Mouse (Mus musculus): ENCODE measurements around the gene Gm49776. TPM values are rescaled to one million over a fixed set of nuclear protein-coding genes. Genes with fewer than 3 reads are reported as not detected.

Gm49776 gene
- polyA plus RNA-seq, 1 experiment from 2014 or later: 2.5 TPM

DNA sequence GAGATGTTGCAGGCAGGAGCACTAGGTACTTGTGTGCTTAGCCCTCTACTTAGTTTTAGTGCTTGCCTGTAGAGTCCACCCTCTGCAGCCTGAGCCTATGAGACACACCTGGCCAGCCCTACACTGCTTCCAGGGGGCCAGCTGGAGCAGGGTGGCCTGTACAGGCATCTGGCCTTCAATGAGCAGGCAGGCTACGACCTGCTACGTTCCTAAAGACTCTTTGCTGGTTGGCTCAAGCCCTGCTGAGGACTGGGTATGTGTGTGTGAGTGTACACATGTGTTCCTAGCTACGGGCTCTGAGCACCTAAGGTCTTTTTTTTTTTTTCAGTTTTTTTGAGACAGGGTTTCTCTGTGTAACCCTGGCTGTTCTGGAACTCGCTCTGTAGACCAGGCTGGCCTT is 26.7 kb downstream of the Gm49776 start:
- WGBS: 98% methylated on average over 4 of the region's 4 CpGs
- H3K9me3 ChIP-seq (replicated peaks): no peaks in the 10 kb centered on the region
- peaks cover 23% of the 10 kb centered on the region for H3K36me3 ChIP-seq (ENCODE audit: poor library complexity, severe bottlenecking)
- H3K4me2 ChIP-seq: no peak overlapping the region
- no peak overlapping the region for H3K9ac ChIP-seq
- peaks cover 46% of the 10 kb centered on the region for H3K4me1 ChIP-seq
- no peak for ATAC-seq
- no peaks in the 10 kb centered on the region for H3K27me3 ChIP-seq
- H3K4me3 ChIP-seq: no peak overlapping the region
- H3K27ac ChIP-seq: no peak overlapping the region

DNA sequence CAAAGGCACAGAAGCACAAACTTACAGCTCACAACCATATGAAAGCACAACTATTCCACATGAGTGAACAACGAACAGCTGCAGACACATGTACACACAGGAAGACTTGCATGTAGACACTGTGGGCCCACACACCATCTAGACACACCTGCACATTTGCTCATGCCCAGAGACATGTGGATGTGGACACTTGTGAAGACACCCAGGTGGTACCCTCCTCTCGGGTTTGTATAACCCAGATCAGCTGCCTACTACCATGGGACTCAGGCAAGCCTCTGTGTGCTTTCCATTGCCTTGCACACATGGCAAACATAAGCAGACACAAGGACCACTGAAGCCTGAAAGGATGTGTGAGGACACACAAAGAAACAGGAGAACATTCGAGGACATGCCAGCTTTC is 27.1 kb downstream of the Gm49776 start:
- peaks cover 42% of the 10 kb centered on the region for H3K4me1 ChIP-seq
- H3K27me3 ChIP-seq: no peaks in the 10 kb centered on the region
- no peak overlapping the region for H3K4me2 ChIP-seq
- no peak overlapping the region for H3K9ac ChIP-seq
- no peak overlapping the region for H3K4me3 ChIP-seq
- no peaks in the 10 kb centered on the region for H3K9me3 ChIP-seq (replicated peaks)
- H3K27ac ChIP-seq: no peak overlapping the region
- ATAC-seq: no peak
- WGBS: 80% methylated on average over 3 of the region's 3 CpGs
- peaks cover 27% of the 10 kb centered on the region for H3K36me3 ChIP-seq (ENCODE audit: poor library complexity, severe bottlenecking)

DNA sequence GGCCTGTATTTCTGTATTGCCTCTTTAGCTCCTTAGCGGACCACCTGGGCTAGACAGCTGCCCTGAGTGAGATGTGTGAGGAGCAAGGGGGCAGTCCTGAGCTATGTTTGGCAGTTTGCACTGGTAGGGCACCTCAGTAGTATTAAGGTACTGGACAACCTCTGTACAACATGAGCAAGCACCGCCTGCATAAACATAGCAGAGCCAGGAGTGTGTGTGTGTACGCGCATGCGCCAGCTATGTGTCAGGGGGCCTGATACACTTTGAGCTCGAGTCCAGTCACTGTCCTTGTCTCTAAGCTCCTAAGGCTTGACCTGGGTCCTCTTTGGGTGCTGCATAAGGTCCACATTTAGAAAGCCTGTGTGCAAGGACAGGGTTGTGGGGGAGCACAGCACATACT is 27.5 kb downstream of the Gm49776 start:
- no peaks in the 10 kb centered on the region for H3K9me3 ChIP-seq (replicated peaks)

DNA sequence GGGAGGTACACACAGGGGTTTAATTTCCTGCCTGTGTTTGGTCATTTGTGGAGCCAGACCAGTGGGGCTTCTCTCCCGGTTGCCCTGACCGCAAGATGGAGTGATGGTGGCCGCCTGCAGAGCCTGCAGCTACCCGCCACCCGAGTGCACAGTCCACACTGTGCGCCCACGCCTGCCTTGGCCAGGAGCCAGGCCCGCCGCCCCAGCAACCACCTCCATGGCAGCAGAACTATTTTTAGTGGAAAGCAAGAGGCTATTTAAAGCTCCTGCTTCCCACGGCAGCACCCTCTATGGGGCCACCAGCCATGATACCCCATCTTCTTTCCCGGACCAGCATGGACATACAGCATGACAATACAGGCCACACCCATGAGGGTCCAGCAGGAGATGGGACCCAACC is 28.5 kb downstream of the Gm49776 start:
- H3K9ac ChIP-seq: peak overlapping the region; percentile 21; the same call in 1 of the 2 replicates

More for the DNA sequence above, 27.5 kb downstream of the Gm49776 start:
- no peak for ATAC-seq
- Histone ChIP-seq H3K4me1 (peaks cover 37% of the 10 kb centered on the region), H3K36me3 (ENCODE audit: poor library complexity, severe bottlenecking) (peaks cover 31% of the 10 kb centered on the region), H3K9ac (peak overlapping the region; percentile 21; the same call in 1 of the 2 replicates), H3K4me2 (no peak overlapping the region), H3K27ac (no peak overlapping the region), H3K4me3 (no peak overlapping the region), H3K27me3 (no peaks in the 10 kb centered on the region)
- 90% methylated on average over 6 of the region's 6 CpGs for WGBS

DNA sequence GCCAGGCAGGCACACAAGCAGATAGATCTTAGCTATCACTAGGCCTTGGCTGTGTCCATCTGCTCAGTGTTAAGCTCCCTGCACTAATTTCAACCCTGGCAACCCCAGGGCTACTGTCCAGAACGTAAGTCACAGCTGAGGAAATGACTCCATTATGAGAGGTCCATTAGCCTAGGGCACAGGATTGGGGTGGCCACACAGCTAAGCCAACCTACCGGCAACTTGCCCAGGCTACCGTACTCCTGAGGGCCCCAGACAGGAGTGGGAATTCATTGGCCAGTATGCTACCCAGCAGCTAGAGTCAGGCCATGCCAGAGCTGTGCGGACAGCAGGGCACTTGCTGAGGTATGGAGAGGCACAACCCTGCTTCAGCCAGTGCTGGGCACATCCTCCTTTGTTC is 29.3 kb downstream of the Gm49776 start:
- no peak for ATAC-seq
- no peak overlapping the region for H3K4me3 ChIP-seq
- peaks cover 49% of the 10 kb centered on the region for H3K36me3 ChIP-seq (ENCODE audit: poor library complexity, severe bottlenecking)
- no peaks in the 10 kb centered on the region for H3K27me3 ChIP-seq
- H3K9ac ChIP-seq: no peak overlapping the region
- no peaks in the 10 kb centered on the region for H3K9me3 ChIP-seq (replicated peaks)
- H3K4me1 ChIP-seq: peaks cover 30% of the 10 kb centered on the region
- H3K27ac ChIP-seq: no peak overlapping the region
- H3K4me2 ChIP-seq: no peak overlapping the region
- 94% methylated on average over 4 of the region's 4 CpGs for WGBS

More for the DNA sequence above, 28.5 kb downstream of the Gm49776 start:
- no peak overlapping the region for H3K4me2 ChIP-seq
- WGBS: 59% methylated on average over 11 of the region's 11 CpGs
- no peak overlapping the region for H3K4me3 ChIP-seq
- no peak for ATAC-seq
- H3K4me1 ChIP-seq: peaks cover 35% of the 10 kb centered on the region
- no peak overlapping the region for H3K27ac ChIP-seq
- no peaks in the 10 kb centered on the region for H3K9me3 ChIP-seq (replicated peaks)
- H3K27me3 ChIP-seq: no peaks in the 10 kb centered on the region
- H3K36me3 ChIP-seq (ENCODE audit: poor library complexity, severe bottlenecking): peaks cover 41% of the 10 kb centered on the region

DNA sequence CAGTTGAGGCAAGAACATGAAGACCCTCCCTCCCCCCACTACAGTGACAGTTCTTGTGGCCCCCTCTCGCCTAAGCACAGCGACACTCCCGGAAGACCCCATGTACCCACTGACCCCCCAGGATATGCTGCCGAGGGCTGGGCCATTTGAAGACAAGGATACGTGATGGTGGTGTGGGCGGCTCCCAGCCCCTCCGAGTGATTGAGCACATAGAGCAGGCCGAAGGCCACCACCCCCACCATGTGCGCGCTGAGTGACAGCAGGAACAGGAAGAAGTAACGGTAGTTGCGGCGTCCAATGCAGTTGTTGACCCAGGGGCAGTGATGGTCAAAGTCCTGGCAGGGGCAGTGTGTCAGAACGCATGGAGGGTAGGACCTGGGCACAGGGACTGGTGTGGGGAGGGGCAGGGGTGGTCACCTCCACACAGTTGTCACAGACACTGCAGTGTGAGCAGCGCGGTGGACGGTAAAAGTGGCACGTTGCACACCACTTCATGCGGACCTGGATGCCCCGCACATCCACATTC is 30.2 kb downstream of the Gm49776 start:
- Histone ChIP-seq H3K27me3 (no peaks in the 10 kb centered on the region), H3K4me3 (no peak overlapping the region), H3K9ac (no peak overlapping the region), H3K4me2 (no peak overlapping the region), H3K9me3 (replicated peaks) (no peaks in the 10 kb centered on the region), H3K4me1 (peaks cover 21% of the 10 kb centered on the region), H3K27ac (no peak overlapping the region), H3K36me3 (ENCODE audit: poor library complexity, severe bottlenecking) (peaks cover 58% of the 10 kb centered on the region)
- no peak for ATAC-seq
- WGBS: 94% methylated on average over 20 of the region's 20 CpGs

DNA sequence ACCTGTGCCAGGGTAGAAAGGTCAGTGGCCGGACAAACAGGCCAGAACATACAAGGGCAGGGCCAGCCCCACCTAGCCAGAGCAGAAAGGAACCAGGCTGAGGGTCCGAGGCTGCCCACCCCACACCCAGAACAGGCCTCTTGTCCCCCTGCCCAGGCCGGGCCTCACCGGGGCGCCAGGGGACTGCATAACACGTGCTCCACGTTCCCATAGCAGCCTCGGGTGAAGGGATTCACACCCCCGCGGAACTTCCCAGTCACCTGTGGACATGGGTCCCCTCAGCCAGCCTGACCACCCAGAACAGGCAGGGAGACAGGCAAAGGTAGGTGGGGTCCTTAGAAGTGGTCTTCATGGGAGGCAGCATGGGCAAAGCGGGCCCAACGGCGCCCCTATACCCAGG is 30.9 kb downstream of the Gm49776 start:
- Histone ChIP-seq H3K9me3 (replicated peaks) (no peaks in the 10 kb centered on the region), H3K4me3 (no peak overlapping the region), H3K27ac (no peak overlapping the region), H3K27me3 (no peaks in the 10 kb centered on the region), H3K9ac (no peak overlapping the region), H3K4me1 (peaks cover 21% of the 10 kb centered on the region), H3K36me3 (ENCODE audit: poor library complexity, severe bottlenecking) (peaks cover 65% of the 10 kb centered on the region), H3K4me2 (no peak overlapping the region)
- ATAC-seq: no peak
- 96% methylated on average over 13 of the region's 13 CpGs for WGBS

DNA sequence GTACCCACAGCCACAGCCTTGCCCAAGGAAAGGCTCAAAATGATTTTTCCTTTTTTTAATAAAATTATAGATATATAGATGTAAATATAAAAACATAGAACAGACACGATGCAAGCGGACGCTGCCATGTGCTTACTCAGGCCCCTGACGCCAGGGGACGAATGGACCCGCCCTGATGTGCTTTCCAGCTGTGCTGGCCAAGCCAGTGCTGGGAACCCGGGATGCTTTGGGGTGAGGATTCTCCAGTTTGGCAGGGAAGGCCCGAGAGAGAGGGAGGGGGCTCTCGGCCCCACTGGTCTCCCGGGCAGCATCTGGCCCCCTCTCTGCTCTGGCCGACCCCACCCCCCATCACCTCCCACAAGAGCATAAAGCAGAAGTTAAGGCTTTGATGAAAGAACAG is 35.9 kb downstream of the Gm49776 start:
- no peak for ATAC-seq
- Histone ChIP-seq H3K4me2 (no peak overlapping the region), H3K4me1 (peaks cover 8% of the 10 kb centered on the region), H3K9me3 (replicated peaks) (no peaks in the 10 kb centered on the region), H3K4me3 (no peak overlapping the region), H3K27ac (no peak overlapping the region), H3K9ac (no peak overlapping the region), H3K27me3 (no peaks in the 10 kb centered on the region), H3K36me3 (ENCODE audit: poor library complexity, severe bottlenecking) (peaks cover 64% of the 10 kb centered on the region)
- WGBS: 89% methylated on average over 11 of the region's 11 CpGs

DNA sequence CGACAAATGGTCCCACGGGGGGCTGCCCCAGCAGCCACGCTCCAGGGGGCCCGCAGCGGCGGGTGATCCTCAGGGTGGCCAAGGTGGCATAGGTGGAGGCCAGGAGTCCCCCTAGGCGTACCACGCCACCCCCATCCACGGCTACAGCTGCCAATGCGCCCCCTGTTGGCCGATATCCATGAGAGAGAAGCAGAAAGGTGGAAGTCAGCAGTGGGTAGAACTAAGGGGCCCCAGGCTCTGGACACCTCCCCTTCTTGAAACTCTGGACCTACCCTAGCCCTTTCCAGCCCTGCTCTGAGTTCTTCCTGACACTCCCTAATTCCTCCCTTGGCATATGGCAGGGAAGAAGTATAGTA is 36.6 kb downstream of the Gm49776 start:
- no peak overlapping the region for H3K9ac ChIP-seq
- H3K27me3 ChIP-seq: no peaks in the 10 kb centered on the region
- H3K4me2 ChIP-seq: no peak overlapping the region
- no peak overlapping the region for H3K4me3 ChIP-seq
- H3K9me3 ChIP-seq (replicated peaks): no peaks in the 10 kb centered on the region
- no peak overlapping the region for H3K27ac ChIP-seq
- ATAC-seq: no peak
- WGBS: 71% methylated on average over 11 of the region's 11 CpGs
- H3K36me3 ChIP-seq (ENCODE audit: poor library complexity, severe bottlenecking): peaks cover 58% of the 10 kb centered on the region
- peaks cover 8% of the 10 kb centered on the region for H3K4me1 ChIP-seq

DNA sequence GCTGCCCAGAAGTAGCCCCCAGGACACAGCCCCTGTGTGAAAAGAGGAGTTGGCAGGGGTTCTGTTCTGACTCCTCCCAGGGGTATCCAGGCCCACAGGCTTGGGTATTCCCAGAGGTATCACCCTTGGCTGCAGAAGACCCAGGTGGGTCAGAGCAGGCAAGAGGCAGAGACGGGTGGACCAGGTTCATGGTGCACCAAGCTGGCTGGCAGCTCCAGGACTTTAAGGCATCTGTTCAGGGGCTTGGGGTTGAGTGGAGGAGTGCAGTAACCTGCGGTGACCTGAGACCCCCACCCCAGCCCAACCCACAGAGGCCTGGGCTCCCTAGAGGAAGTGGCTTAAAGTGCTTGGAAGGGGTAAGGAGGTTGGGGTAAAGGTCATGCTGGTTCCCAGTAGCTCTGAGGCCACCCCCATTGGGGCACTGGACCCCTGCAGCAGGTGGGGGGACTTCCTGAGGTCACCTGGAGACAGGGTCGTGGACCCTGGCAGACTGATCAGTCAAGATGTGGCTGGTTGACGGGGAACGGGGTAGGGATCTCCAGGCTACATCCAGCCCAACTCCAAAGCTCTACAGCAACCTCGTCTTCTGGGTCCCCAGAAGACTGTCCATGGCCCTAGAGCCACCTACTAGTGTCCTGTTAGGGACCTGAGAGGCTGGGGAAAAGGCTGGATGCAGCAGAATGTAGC is 37.1 kb downstream of the Gm49776 start:
- Histone ChIP-seq H3K27me3 (no peaks in the 10 kb centered on the region), H3K4me2 (no peak overlapping the region), H3K36me3 (ENCODE audit: poor library complexity, severe bottlenecking) (peaks cover 52% of the 10 kb centered on the region), H3K4me3 (no peak overlapping the region), H3K9ac (no peak overlapping the region), H3K4me1 (peaks cover 13% of the 10 kb centered on the region), H3K27ac (no peak overlapping the region), H3K9me3 (replicated peaks) (no peaks in the 10 kb centered on the region)
- 90% methylated on average over 6 of the region's 6 CpGs for WGBS
- ATAC-seq: no peak

DNA sequence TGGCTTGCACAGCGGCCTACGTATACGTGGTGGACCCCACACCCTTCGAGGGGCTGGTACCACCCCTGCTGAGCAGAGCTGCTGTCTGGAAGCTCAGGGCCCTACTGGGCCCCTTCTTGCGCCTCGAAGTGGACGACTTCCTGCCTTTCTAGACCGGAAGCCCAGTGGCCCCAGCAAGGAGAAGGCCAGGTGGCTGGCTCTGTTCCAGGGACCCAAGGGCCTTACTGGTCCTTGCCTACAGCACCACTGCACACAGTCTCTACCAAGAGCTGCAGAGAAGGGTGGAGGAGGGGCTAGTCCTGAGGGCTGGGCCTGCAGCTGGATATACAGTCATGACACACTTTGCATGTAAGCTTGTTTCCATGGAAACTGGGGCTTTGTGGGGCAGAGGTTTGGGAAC is 38.1 kb downstream of the Gm49776 start:
- peak; percentile 65 for ATAC-seq
- Histone ChIP-seq H3K9me3 (replicated peaks) (no peaks in the 10 kb centered on the region), H3K4me1 (peaks cover 17% of the 10 kb centered on the region), H3K9ac (peak overlapping the region; percentile 2; the same call in 1 of the 2 replicates), H3K4me2 (no peak overlapping the region), H3K27ac (no peak overlapping the region; the same call in 1 of the 2 replicates), H3K27me3 (no peaks in the 10 kb centered on the region), H3K4me3 (no peak overlapping the region), H3K36me3 (ENCODE audit: poor library complexity, severe bottlenecking) (peaks cover 42% of the 10 kb centered on the region)
- 62% methylated on average over 8 of the region's 8 CpGs for WGBS

DNA sequence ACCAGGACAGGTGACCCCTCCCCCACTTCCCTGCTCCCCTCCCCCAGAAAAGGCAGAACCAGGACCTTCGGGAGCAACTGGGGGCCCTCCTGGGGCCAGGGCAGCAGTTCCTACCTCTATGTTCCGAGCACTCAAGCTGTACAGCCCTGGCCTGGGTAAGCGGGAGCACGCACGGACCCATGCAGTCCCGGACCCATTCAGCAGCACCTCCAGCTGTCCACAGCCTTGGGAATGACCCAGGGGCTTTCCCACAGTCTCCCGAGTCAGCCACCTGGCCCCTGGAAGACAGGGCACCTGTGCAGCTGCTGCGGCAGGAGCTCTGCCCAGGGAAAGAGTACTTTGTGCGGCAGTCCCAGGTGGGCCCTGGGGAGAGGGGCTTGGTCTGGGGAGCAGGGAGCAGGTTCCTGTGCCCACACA is 39.5 kb downstream of the Gm49776 start:
- ATAC-seq: no peak
- H3K4me2 ChIP-seq: no peak overlapping the region
- H3K9me3 ChIP-seq (replicated peaks): no peaks in the 10 kb centered on the region
- H3K4me1 ChIP-seq: peaks cover 31% of the 10 kb centered on the region
- peaks cover 28% of the 10 kb centered on the region for H3K36me3 ChIP-seq (ENCODE audit: poor library complexity, severe bottlenecking)
- no peak overlapping the region for H3K4me3 ChIP-seq
- H3K27me3 ChIP-seq: no peaks in the 10 kb centered on the region
- H3K9ac ChIP-seq: no peak overlapping the region
- H3K27ac ChIP-seq: no peak overlapping the region
- 72% methylated on average over 9 of the region's 9 CpGs for WGBS

DNA sequence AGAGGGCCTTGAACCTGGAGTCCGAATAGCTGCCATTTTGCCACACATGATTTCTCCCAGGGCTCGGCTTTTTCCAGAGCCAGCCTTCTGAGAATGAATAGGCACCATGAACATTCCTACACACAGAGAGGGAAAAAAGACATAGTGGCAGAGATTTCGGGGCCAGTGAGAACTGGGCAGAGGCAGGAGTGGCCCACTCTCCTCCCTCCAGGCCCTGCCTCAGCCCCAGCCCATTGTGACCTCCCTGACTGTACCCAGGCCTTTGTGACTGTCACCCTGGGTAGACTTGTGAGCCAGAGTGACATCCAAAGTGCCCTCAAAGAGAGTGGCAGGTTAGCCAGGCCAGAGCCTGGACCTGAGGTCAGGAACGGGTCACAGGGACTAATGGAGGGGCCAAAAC is 40.5 kb downstream of the Gm49776 start, which contains the start of gene Ccdc188:
Gene Ccdc188, plus strand, starts transcription at position 301 of the 400 bp plus-strand sequence.
- no peak within 1 kb of the TSS for H3K9ac ChIP-seq
- no peak within 1 kb of the TSS for H3K4me2 ChIP-seq
- H3K4me1 ChIP-seq: peaks cover 41% of the 10 kb centered on the region
- H3K9me3 ChIP-seq (replicated peaks): no peaks in the 10 kb centered on the region
- H3K4me3 ChIP-seq: no peak within 1 kb of the TSS
- H3K27ac ChIP-seq: no peak within 1 kb of the TSS
- ATAC-seq: no peak
- WGBS: 82% methylated on average over 4 of the region's 4 CpGs
- H3K36me3 ChIP-seq (ENCODE audit: poor library complexity, severe bottlenecking): peaks cover 18% of the 10 kb centered on the region
- no peaks in the 10 kb centered on the region for H3K27me3 ChIP-seq

Measured in forebrain, embryonic 13.5 days (tissue).